Mouse (Mus musculus): Measurements from ENCODE around the gene Cstf2. TPM values are rescaled to one million over a fixed set of nuclear protein-coding genes. Genes with fewer than 3 reads are reported as not detected.

Cstf2 gene
- 62.1 TPM for polyA plus RNA-seq (2017; shearing (Covaris generic))

DNA sequence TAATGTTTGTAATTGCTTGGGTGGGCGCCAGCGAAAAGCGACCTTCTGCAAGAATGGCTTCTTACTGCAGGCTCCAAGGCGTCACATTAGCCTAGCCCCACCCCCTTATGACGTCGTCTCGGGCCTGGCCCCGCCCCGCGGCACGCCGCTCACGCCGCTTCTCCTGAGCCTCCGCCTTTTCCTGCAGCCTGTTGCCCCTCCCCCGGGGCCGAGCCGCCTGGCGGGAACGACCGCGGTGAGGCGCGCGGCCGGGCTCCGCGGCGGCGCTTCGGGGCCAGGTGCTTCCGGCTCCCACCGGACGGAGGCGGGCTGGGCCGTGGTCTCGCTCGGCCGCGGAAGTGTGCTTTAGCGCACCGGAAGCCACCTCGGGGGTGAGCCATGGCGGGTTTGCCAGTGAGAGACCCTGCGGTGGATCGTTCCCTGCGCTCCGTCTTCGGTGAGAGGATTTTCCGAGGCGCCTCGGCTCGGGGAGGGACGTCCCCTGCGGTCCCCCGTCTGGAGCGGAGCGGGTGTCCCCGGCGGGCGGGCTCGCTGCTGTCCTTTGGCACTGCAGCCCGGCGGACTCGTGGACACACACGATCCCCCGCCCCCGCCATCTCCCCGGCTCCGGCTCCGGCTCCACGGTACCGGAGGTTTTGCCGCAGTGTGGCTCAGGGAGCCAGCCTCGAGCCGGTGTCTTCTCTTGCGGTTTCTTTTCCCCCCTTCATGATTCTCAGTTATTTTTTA, at the start of gene Cstf2:
TSS of gene Cstf2 (plus strand) at position 201 of the 726 bp plus-strand sequence.

Other genes starting within 250 kb of the Cstf2 start
- gene Tnmd, start 208.2 kb upstream of the Cstf2 start, polyA plus RNA-seq (2017; shearing (Covaris generic)): not detected
- 7.0 TPM for gene Tspan6, start 160.8 kb upstream of the Cstf2 start, polyA plus RNA-seq (2017; shearing (Covaris generic))
- gene Srpx2, start 150.8 kb upstream of the Cstf2 start, polyA plus RNA-seq (2017; shearing (Covaris generic)): not detected
- gene Sytl4, start 77.4 kb upstream of the Cstf2 start, polyA plus RNA-seq (2017; shearing (Covaris generic)): 0.27 TPM
- gene Xkrx, start 102.9 kb downstream of the Cstf2 start, polyA plus RNA-seq (2017; shearing (Covaris generic)): 8.5 TPM
- not detected for gene Arl13a, start 128.3 kb downstream of the Cstf2 start, polyA plus RNA-seq (2017; shearing (Covaris generic))
- 1.8 TPM for gene Nox1, start 162.8 kb downstream of the Cstf2 start, polyA plus RNA-seq (2017; shearing (Covaris generic))
- 36.4 TPM for gene Trmt2b, start 217.8 kb downstream of the Cstf2 start, polyA plus RNA-seq (2017; shearing (Covaris generic))
- gene Tmem35a, start 236.0 kb downstream of the Cstf2 start, polyA plus RNA-seq (2017; shearing (Covaris generic)): not detected
- 3.2 TPM for gene Cenpi, start 248.9 kb downstream of the Cstf2 start, polyA plus RNA-seq (2017; shearing (Covaris generic))